Mouse (Mus musculus) MEL (cell line): ENCODE results near the gene BC025920.

Source experiments
- CTCF ChIP-seq, 3 experiments: IDR thresholded peaks in 2 of 3; conservative IDR thresholded peaks in 1 of 3; 2 replicates each; pipeline ENCODE4 v1.5.1; 2011 to 2012; ENCODE audit warnings: low read length in 3 of 3, low read depth in 2 of 3, mild to moderate bottlenecking in 2 of 3, improper control_type of control experiment in 1 of 3, inconsistent platforms in 1 of 3, mixed read lengths in 1 of 3, moderate library complexity in 1 of 3; ENCODE audit not compliant: control insufficient read depth in 1 of 3, insufficient read depth in 1 of 3, poor library complexity in 1 of 3, severe bottlenecking in 1 of 3
- RAD21 ChIP-seq: IDR thresholded peaks from 2 replicates; pipeline ENCODE4 v1.6.1; 2011; ENCODE audit warnings: mild to moderate bottlenecking, low read depth, low read length, improper control_type of control experiment
- ZMIZ1 ChIP-seq: IDR thresholded peaks from 2 replicates; pipeline ENCODE4 v1.6.1; 2012; ENCODE audit warnings: low read depth, mild to moderate bottlenecking, inconsistent platforms, low read length, improper control_type of control experiment, moderate library complexity

- no peak for TF ChIP-seq ZMIZ1
- TF ChIP-seq CTCF (IDR thresholded peaks at IDR 0.05 in 2 of 3, conservative IDR thresholded peaks at IDR 0.05 in 1 of 3; ENCODE audit: control insufficient read depth in 1 of 3, insufficient read depth in 1 of 3, low read depth in 2 of 3, low read length in 3 of 3, poor library complexity in 1 of 3, severe bottlenecking in 1 of 3), result no peak
- TF ChIP-seq RAD21, result no peak
Observed at GRCm38 (mm10) chr10:81575208-81575631, 30.9 kb upstream of the BC025920 start.
